Mouse (Mus musculus) limb, embryonic 11.5 days (tissue): ENCODE measurements around the gene Acsl3. TPM values are rescaled to one million over a fixed set of nuclear protein-coding genes. Genes with fewer than 3 reads are reported as not detected.

Source experiments
- ATAC-seq: fragments of 200-750 bp; cut with Nextera tagmentation; 2 replicates; pipeline ENCODE4 v1.8.0; 2017; ENCODE audit warnings: low read depth; ENCODE audit not compliant: insufficient number of reproducible peaks, low FRiP score, low TSS enrichment
- DNase-seq: peaks from one replicate; pipeline ENCODE4 v3.0.0-alpha.2; 2015; ENCODE audit warnings: low spot score
- H3K27ac ChIP-seq: fragments of 300-500 bp; sonication (generic); replicated peaks from 2 replicates; pipeline ENCODE4 v1.5.1; 2014; ENCODE audit warnings: low read depth, mild to moderate bottlenecking, low read length
- H3K27me3 ChIP-seq: fragments of 300-500 bp; sonication (generic); 2 replicates; pipeline ENCODE4 v1.6.1; 2014; ENCODE audit warnings: mild to moderate bottlenecking, low read length, mixed read lengths; ENCODE audit not compliant: control insufficient read depth, insufficient read depth
- H3K36me3 ChIP-seq: fragments of 300-500 bp; sonication (generic); 2 replicates; pipeline ENCODE4 v1.6.1; 2014; ENCODE audit warnings: mild to moderate bottlenecking, low read length, moderate library complexity, mixed read lengths; ENCODE audit not compliant: control insufficient read depth, insufficient read depth
- H3K4me1 ChIP-seq: fragments of 300-500 bp; sonication (generic); 2 replicates; pipeline ENCODE4 v1.6.1; 2014; ENCODE audit warnings: low read length, mixed read lengths; ENCODE audit not compliant: control insufficient read depth, insufficient read depth
- H3K4me2 ChIP-seq: fragments of 300-500 bp; sonication (generic); 2 replicates; pipeline ENCODE4 v1.6.1; 2014; ENCODE audit warnings: low read depth, mild to moderate bottlenecking, moderate library complexity; ENCODE audit not compliant: severe bottlenecking
- H3K4me3 ChIP-seq: fragments of 300-500 bp; sonication (generic); 2 replicates; pipeline ENCODE4 v1.5.1; 2014; ENCODE audit warnings: low read depth, low read length
- H3K9ac ChIP-seq: fragments of 300-500 bp; sonication (generic); 2 replicates; pipeline ENCODE4 v1.6.1; 2014; ENCODE audit warnings: mild to moderate bottlenecking, low read length
- H3K9me3 ChIP-seq: fragments of 300-500 bp; sonication (generic); 2 replicates; pipeline ENCODE4 v1.6.1; 2016; ENCODE audit warnings: low read length; ENCODE audit not compliant: control insufficient read depth
- WGBS: fragments of 180-500 bp; shearing (Covaris S2); extraction: QIAGEN DNeasy Blood & Tissue Kit; methylation state at CpG from one replicate; pipeline ENCODE4 v1.1.7; 2014; 5-methylcytosine and 5-hydroxymethylcytosine counted together
- polyA plus RNA-seq: library from polyadenylated mRNA; unstranded; fragments of >200 nt; fragmentation: Nextera tagmentation; extraction: Ambion mirVana; gene quantifications from 2 replicates; pipeline ENCODE4 v1.2.1, GENCODE M21; 2014

Gene Acsl3
- polyA plus RNA-seq, 1 experiment from 2014 or later: 85.6 TPM

- WGBS: 88% methylated on average over 12 of the region's 12 CpGs
- DNase-seq (no peak), ATAC-seq (no peak)
- no peak overlapping the region for H3K27ac ChIP-seq
- no peaks in the 10 kb centered on the region for H3K9me3 ChIP-seq
- no peak overlapping the region for H3K4me2 ChIP-seq
- no peak overlapping the region for H3K4me3 ChIP-seq
- H3K36me3 ChIP-seq: no peaks in the 10 kb centered on the region
- no peaks in the 10 kb centered on the region for H3K4me1 ChIP-seq
- no peaks in the 10 kb centered on the region for H3K27me3 ChIP-seq
- H3K9ac ChIP-seq: no peak overlapping the region
These were observed 84.6 kb downstream of the Acsl3 start for GRCm38 (mm10) chr1:78742198-78742597.

- H3K4me1 ChIP-seq: no peaks in the 10 kb centered on the region
- no peaks in the 10 kb centered on the region for H3K36me3 ChIP-seq
- no peak overlapping the region for H3K27ac ChIP-seq
- no peaks in the 10 kb centered on the region for H3K9me3 ChIP-seq
- no peak overlapping the region for H3K4me2 ChIP-seq
- no peak overlapping the region for H3K4me3 ChIP-seq
- no peak overlapping the region for H3K9ac ChIP-seq
- DNase-seq (no peak), ATAC-seq (no peak)
- no peaks in the 10 kb centered on the region for H3K27me3 ChIP-seq
- 93% methylated on average over 4 of the region's 4 CpGs for WGBS
These were observed 85.7 kb downstream of the Acsl3 start for GRCm38 (mm10) chr1:78743318-78743717.

- no peak overlapping the region for H3K9ac ChIP-seq
- H3K9me3 ChIP-seq: no peaks in the 10 kb centered on the region
- no peak overlapping the region for H3K4me2 ChIP-seq
- ATAC-seq (no peak), DNase-seq (no peak)
- WGBS: 70% methylated on average over 5 of the region's 5 CpGs
- no peaks in the 10 kb centered on the region for H3K27me3 ChIP-seq
- H3K4me1 ChIP-seq: no peaks in the 10 kb centered on the region
- no peak overlapping the region for H3K27ac ChIP-seq
- no peak overlapping the region for H3K4me3 ChIP-seq
- H3K36me3 ChIP-seq: no peaks in the 10 kb centered on the region
These were observed 87.7 kb downstream of the Acsl3 start for GRCm38 (mm10) chr1:78745230-78745777.

Other genes with a start within 250 kb of the Acsl3 start
- 161 and 165 TPM in 2 replicates for gene Farsb, start 168.9 kb upstream of the Acsl3 start, polyA plus RNA-seq
- gene Mogat1, start 146.8 kb upstream of the Acsl3 start, polyA plus RNA-seq: not detected in 2 replicates
- 0.31 and 0.74 TPM in 2 replicates for gene BC035947, start 145.7 kb upstream of the Acsl3 start, polyA plus RNA-seq
- 5.3 and 5.4 TPM in 2 replicates for gene Utp14b, start 213 bp downstream of the Acsl3 start, polyA plus RNA-seq
- 1.0 and 2.0 TPM in 2 replicates for gene Kcne4, start 158.9 kb downstream of the Acsl3 start, polyA plus RNA-seq